Mouse (Mus musculus) small intestine, adult 2 months (tissue): ENCODE measurements at regions not wholly inside any gene's neighbourhood (a gene's known extent, or its start where the extent isn't known, plus 50 kb on each side); places are given as distances from the start of the nearest gene placed in this dataset.

Source experiments
- CTCF ChIP-seq: fragments of 200-500 bp; IDR thresholded peaks from 2 replicates; pipeline ENCODE4 v1.5.1; 2012; ENCODE audit warnings: low read depth, mild to moderate bottlenecking, control low read depth, inconsistent platforms, low read length, moderate library complexity, mixed read lengths; ENCODE audit not compliant: insufficient replicate concordance, insufficient read length; ENCODE audit errors: extremely low read depth
- POLR2A ChIP-seq: fragments of 200-500 bp; IDR thresholded peaks from 2 replicates; pipeline ENCODE4 v1.6.1; 2012; ENCODE audit warnings: low read depth, mild to moderate bottlenecking, control low read depth, inconsistent platforms, low read length, moderate library complexity

DNA sequence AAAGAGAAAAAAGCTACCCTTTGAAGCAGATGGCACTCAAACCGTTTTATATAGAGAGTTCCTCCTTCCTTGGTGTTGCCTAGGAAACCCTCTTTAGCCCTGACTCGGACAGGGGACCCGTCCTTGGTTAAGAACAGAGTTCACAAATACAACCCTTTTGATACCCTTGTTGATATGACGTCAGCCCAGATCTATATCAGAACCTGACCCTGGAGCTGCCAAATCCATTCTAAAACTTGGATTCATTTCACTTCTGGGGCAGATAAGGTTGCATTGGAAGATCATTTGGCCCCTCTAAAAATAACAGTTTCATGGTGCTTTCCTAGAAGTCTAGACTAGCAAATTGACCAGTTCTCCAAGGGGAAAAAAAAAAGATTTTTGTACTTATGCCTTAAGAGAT lies 271.2 kb downstream of the Mreg start:
- TF ChIP-seq CTCF (no peak), POLR2A (no peak)
